Mouse (Mus musculus) erythroblast, embryonic 14.5 days (primary cell): ENCODE data around the gene Btd.

Source experiments
- GATA1 ChIP-seq: IDR thresholded peaks from 2 replicates; pipeline ENCODE4 v1.6.1; 2012; ENCODE audit warnings: low read length, inconsistent platforms, mixed read lengths
- TAL1 ChIP-seq: IDR thresholded peaks from 3 replicates; pipeline ENCODE4 v1.6.1; 2012; ENCODE audit warnings: low read length, inconsistent platforms, mixed read lengths

DNA sequence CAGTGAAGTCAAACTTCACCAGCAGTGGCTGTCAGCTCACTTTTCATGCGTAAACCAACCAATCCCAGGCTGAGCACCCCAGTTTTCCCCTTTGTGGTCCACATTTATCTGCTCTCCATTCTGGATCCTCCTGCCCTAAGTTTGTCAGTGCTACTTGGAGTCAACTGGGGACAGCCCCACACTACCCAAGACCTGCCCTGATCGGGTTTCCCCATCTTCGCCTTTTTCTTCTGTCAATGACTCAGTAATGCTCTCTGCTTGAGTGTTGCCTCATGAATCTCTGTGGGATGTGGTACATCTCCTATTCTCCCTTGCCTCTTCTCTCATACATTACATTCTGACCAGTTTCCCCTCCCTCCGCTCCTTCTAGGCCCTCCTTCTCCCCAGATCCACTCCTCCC is 43.4 kb upstream of the Btd start:
- TF ChIP-seq GATA1: no peak
- TF ChIP-seq TAL1: no peak
